Mouse (Mus musculus) stomach, embryonic 16.5 days (tissue): Measurements from ENCODE around the gene Pde4c. TPM values are rescaled to one million over a fixed set of nuclear protein-coding genes. Genes with fewer than 3 reads are reported as not detected.
A peak's percentile ranks its signal among the peaks of the same experiment; 100 is the strongest.

Source experiments
- ATAC-seq: fragments of 200-750 bp; cut with Nextera tagmentation; 2 replicates; pipeline ENCODE4 v1.8.0; 2017; ENCODE audit warnings: moderate number of reproducible peaks, moderate TSS enrichment; ENCODE audit not compliant: insufficient read depth, low FRiP score
- H3K27ac ChIP-seq: fragments of 300-500 bp; sonication (generic); 2 replicates; pipeline ENCODE4 v1.5.1; 2014; ENCODE audit warnings: low read length
- H3K27me3 ChIP-seq: fragments of 300-500 bp; sonication (generic); 2 replicates; pipeline ENCODE4 v1.6.1; 2014; ENCODE audit warnings: low read length, control low read depth, mixed read lengths; ENCODE audit not compliant: control insufficient read depth, insufficient read depth
- H3K36me3 ChIP-seq: fragments of 300-500 bp; sonication (generic); 2 replicates; pipeline ENCODE4 v1.6.1; 2014; ENCODE audit warnings: low read length; ENCODE audit not compliant: control insufficient read depth, insufficient read depth
- H3K4me1 ChIP-seq: fragments of 300-500 bp; sonication (generic); 2 replicates; pipeline ENCODE4 v1.6.1; 2014; ENCODE audit warnings: low read length, control low read depth, mixed read lengths; ENCODE audit not compliant: control insufficient read depth, insufficient read depth
- H3K4me2 ChIP-seq: fragments of 300-500 bp; sonication (generic); 2 replicates; pipeline ENCODE4 v1.6.1; 2014; ENCODE audit warnings: low read depth, low read length, mixed read lengths
- H3K4me3 ChIP-seq: fragments of 300-500 bp; sonication (generic); replicated peaks from 2 replicates; pipeline ENCODE4 v1.5.1; 2014; ENCODE audit warnings: mild to moderate bottlenecking, low read length
- H3K9ac ChIP-seq: fragments of 300-500 bp; sonication (generic); 2 replicates; pipeline ENCODE4 v1.6.1; 2014; ENCODE audit warnings: low read length
- H3K9me3 ChIP-seq: fragments of 300-500 bp; sonication (generic); replicated peaks from 2 replicates; pipeline ENCODE4 v1.6.1; 2016; ENCODE audit warnings: low read length, control low read depth; ENCODE audit not compliant: control insufficient read depth
- WGBS: fragments of 180-500 bp; shearing (Covaris S2); extraction: QIAGEN DNeasy Blood & Tissue Kit; methylation state at CpG from one replicate; pipeline ENCODE4 v1.1.7; 2014; 5-methylcytosine and 5-hydroxymethylcytosine counted together
- polyA plus RNA-seq: library from polyadenylated mRNA; unstranded; fragments of >200 nt; fragmentation: Nextera tagmentation; extraction: Ambion mirVana; gene quantifications from 2 replicates; pipeline ENCODE4 v1.2.1, GENCODE M21; 2015

Pde4c gene
- polyA plus RNA-seq, 1 experiment from 2014 or later: 0.23 TPM

DNA sequence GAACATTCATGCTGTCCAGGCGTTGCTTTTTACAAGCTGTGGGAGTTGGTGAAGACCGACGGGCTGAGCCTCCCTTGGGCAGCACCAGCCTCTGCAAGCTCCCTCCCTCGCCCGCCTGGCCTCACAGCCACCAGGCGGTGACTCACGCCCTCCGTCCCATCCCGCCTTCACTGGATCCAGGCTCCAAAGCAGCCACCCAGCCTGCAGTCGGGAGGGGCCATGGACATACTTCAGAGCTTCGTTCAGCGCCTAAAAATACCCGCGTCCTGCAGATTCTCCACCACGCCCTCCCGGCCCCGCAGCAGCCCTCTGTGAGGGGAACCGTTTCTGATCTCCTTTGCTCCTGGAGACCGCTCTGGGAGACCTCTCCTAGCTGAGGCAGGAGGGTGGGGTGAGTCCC, 41.3 kb upstream of the Pde4c start:
- Histone ChIP-seq H3K36me3 (peaks cover 12% of the 10 kb centered on the region; the same call in 1 of the 2 replicates), H3K4me2 (peak overlapping the region; percentile 45), H3K9ac (peak overlapping the region; percentile 73), H3K27me3 (no peaks in the 10 kb centered on the region), H3K9me3 (no peaks in the 10 kb centered on the region), H3K27ac (peak overlapping the region; percentile 74), H3K4me1 (peaks cover 30% of the 10 kb centered on the region), H3K4me3 (peak overlapping the region; percentile 14)
- ATAC-seq: peak; percentile 83
- WGBS: 3% methylated on average over 19 of the region's 19 CpGs

DNA sequence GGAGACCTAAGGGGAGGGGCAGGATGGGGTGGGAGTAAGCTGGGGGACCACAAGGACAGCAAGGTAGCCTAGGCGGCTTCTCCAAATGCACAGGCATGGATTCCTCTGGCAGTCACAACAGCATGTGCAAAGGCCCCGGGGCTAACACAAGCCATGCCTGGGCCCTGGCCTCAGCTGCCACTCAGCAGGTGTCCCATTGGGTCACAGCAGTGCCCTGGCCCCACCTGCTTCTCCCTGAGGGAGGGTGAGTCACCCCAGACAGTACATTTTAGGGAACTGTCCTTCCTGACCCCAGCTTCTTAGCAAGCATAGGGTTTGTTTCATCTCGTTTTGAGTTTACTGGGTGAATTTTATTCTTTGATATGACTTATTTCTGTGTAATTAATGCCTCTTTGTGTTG, 40.8 kb upstream of the Pde4c start:
- H3K27me3 ChIP-seq: no peaks in the 10 kb centered on the region
- no peak overlapping the region for H3K4me3 ChIP-seq
- no peak for ATAC-seq
- H3K4me2 ChIP-seq: peak overlapping the region; percentile 45; the same call in 1 of the 2 replicates
- H3K9me3 ChIP-seq: no peaks in the 10 kb centered on the region
- WGBS: 68% methylated on average over 3 of the region's 3 CpGs
- H3K36me3 ChIP-seq: peaks cover 10% of the 10 kb centered on the region; the same call in 1 of the 2 replicates
- H3K27ac ChIP-seq: peak overlapping the region; percentile 74
- peaks cover 33% of the 10 kb centered on the region for H3K4me1 ChIP-seq
- H3K9ac ChIP-seq: peak overlapping the region; percentile 73

- Histone ChIP-seq H3K9ac (no peak overlapping the region), H3K4me3 (no peak overlapping the region), H3K27ac (no peak overlapping the region), H3K9me3 (no peaks in the 10 kb centered on the region), H3K4me2 (no peak overlapping the region), H3K36me3 (peaks cover 3% of the 10 kb centered on the region; the same call in 1 of the 2 replicates), H3K27me3 (no peaks in the 10 kb centered on the region), H3K4me1 (peaks cover 31% of the 10 kb centered on the region)
- no peak for ATAC-seq
- 57% methylated on average over 7 of the region's 7 CpGs for WGBS
Observed at GRCm38 (mm10) chr8:70684291-70684690, 39.2 kb upstream of the Pde4c start.

- Histone ChIP-seq H3K4me1 (peaks cover 28% of the 10 kb centered on the region), H3K9ac (peak overlapping the region; percentile 32; the same call in 1 of the 2 replicates), H3K27me3 (no peaks in the 10 kb centered on the region), H3K9me3 (no peaks in the 10 kb centered on the region), H3K36me3 (no peaks in the 10 kb centered on the region), H3K4me2 (no peak overlapping the region), H3K4me3 (no peak overlapping the region), H3K27ac (no peak overlapping the region)
- no peak for ATAC-seq
- WGBS: 58% methylated on average over 8 of the region's 8 CpGs
Observed at GRCm38 (mm10) chr8:70687576-70687975, 35.9 kb upstream of the Pde4c start.

- Histone ChIP-seq H3K9me3 (no peaks in the 10 kb centered on the region), H3K27me3 (no peaks in the 10 kb centered on the region), H3K4me1 (peaks cover 25% of the 10 kb centered on the region), H3K9ac (peak overlapping the region; percentile 32; the same call in 1 of the 2 replicates), H3K36me3 (no peaks in the 10 kb centered on the region), H3K4me3 (no peak overlapping the region), H3K4me2 (no peak overlapping the region), H3K27ac (no peak overlapping the region; the same call in 1 of the 2 replicates)
- no peak for ATAC-seq
- WGBS: 94% methylated on average over 3 of the region's 3 CpGs
Observed at GRCm38 (mm10) chr8:70688136-70688535, 35.4 kb upstream of the Pde4c start.

DNA sequence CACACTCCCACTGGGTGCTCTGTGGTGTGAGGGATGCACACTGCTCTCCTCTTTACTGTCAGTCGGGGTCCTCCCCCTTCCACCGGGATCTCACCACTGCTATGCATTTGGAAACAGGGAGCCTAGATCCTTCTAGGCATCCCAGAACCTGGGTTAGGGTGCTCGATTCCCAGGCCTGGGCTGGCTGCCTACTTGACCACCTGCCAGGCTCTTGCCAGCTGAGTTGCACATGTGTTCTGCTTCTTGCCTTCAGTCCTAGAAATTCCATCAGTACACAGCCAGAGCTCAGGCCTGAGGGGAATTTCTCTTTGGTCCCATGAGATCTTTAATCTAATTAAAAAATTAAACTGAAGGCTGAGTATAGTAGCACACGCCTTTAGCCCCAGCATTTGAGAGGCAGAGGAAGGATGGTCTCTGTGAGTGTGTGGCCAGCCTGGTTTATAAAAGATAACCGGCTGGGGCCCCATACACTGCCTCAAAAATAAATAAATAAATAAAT, 33.6 kb upstream of the Pde4c start:
- ATAC-seq: no peak
- no peak overlapping the region for H3K9ac ChIP-seq
- H3K27ac ChIP-seq: no peak overlapping the region
- no peaks in the 10 kb centered on the region for H3K27me3 ChIP-seq
- no peak overlapping the region for H3K4me2 ChIP-seq
- peaks cover 25% of the 10 kb centered on the region for H3K4me1 ChIP-seq
- no peaks in the 10 kb centered on the region for H3K9me3 ChIP-seq
- H3K36me3 ChIP-seq: no peaks in the 10 kb centered on the region
- H3K4me3 ChIP-seq: no peak overlapping the region
- 68% methylated on average over 5 of the region's 5 CpGs for WGBS

DNA sequence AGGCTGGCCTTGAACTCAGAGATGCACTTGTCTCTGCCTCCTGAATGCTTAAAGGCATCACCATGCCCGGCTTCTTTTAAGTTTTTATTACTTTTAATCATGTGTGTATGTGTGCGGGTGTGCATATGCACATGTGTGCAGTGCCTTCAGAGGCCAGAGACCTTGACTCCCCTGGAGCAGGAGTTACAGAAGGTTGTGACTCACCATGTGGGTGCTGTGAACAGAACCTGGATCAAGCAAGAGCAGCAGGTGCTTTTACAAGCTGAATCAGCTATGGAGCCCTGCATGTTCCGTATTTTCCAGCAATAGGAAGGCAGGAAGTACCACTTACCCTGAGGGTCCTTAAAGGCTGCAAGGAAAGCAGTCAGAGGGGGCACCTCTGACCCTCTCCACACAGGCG, 32.3 kb upstream of the Pde4c start:
- Histone ChIP-seq H3K9me3 (no peaks in the 10 kb centered on the region), H3K4me2 (peak overlapping the region; percentile 66), H3K4me1 (peaks cover 36% of the 10 kb centered on the region), H3K9ac (peak overlapping the region; percentile 65), H3K27me3 (no peaks in the 10 kb centered on the region), H3K27ac (0 out of 2 replicates have a peak overlapping the region, but pooled peaks have one; percentile 44), H3K4me3 (peak overlapping the region; percentile 38), H3K36me3 (no peaks in the 10 kb centered on the region)
- ATAC-seq: no peak
- 62% methylated on average over 4 of the region's 4 CpGs for WGBS

DNA sequence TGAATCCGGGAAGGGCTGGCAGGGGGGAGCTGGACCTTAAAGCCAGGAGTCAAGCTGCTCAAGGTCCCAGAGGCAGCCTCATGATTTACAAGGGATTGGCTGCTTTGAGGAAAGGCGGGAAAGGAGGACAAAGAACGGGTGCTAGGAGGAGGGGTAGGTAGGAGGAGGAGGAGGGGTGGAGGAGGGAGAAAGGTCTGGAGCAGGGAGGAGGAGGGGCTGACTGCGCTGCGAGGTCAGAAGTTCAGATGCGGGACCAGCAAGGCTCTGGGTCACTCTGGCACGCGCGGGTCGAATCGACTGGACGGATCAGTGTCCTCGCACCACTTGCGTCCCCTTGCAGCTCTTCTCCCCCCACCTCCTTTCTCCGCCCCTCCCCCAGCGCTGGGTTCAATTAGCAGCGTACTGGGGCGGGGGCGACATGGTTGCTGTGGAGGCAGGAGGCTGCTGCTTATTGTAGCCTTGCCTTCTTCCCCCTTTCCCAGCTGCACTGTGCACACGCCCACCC, 31.7 kb upstream of the Pde4c start:
- H3K27ac ChIP-seq: peak overlapping the region; percentile 44
- H3K27me3 ChIP-seq: no peaks in the 10 kb centered on the region
- H3K9me3 ChIP-seq: no peaks in the 10 kb centered on the region
- peak; percentile 17; the same call in 1 of the 2 replicates for ATAC-seq
- H3K4me1 ChIP-seq: peaks cover 42% of the 10 kb centered on the region
- no peaks in the 10 kb centered on the region for H3K36me3 ChIP-seq
- H3K9ac ChIP-seq: peak overlapping the region; percentile 65
- peak overlapping the region; percentile 38 for H3K4me3 ChIP-seq
- 2% methylated on average over 20 of the region's 20 CpGs for WGBS
- peak overlapping the region; percentile 66 for H3K4me2 ChIP-seq

GRCm38 (mm10) chr8:70693636-70694035, 29.9 kb upstream of the Pde4c start:
- H3K9ac ChIP-seq: no peak overlapping the region
- no peak overlapping the region for H3K4me3 ChIP-seq
- H3K4me2 ChIP-seq: no peak overlapping the region
- WGBS: 66% methylated on average over 5 of the region's 5 CpGs
- peaks cover 45% of the 10 kb centered on the region for H3K4me1 ChIP-seq
- H3K27me3 ChIP-seq: no peaks in the 10 kb centered on the region
- H3K27ac ChIP-seq: no peak overlapping the region
- no peaks in the 10 kb centered on the region for H3K9me3 ChIP-seq
- no peak for ATAC-seq
- no peaks in the 10 kb centered on the region for H3K36me3 ChIP-seq
